Comparison of ENCODE assay signal across 10 mouse cellular contexts in genomic region chr10:22858111-22858510, GRCm38 (mm10). TPM values are rescaled to one million over a fixed set of nuclear protein-coding genes. Genes with fewer than 3 reads are reported as not detected.
DNase-seq lines count a peak whose midpoint lies in the region; ATAC-seq and TF ChIP-seq lines count a peak whose summit lies in the region.
"Had no signal": no experiment of that assay in that cellular context is flagged by ENCODE, and none has a peak within 500 bp of the region (broad histone marks: within the 10 kb centered on the region; RNA-seq: fewer than 3 reads in every experiment).

No protein-coding gene starts in this region.

- peaks cover 12% of the 10 kb centered on the region for H3K4me1 ChIP-seq in lung, embryonic 14.5 days (ENCODE audit: insufficient read depth)

- intact Hi-C loops in gastrocnemius, adult 2 months (cut with DNase I), result no loop called here

- no peaks in the 10 kb centered on the region for H3K27me3 ChIP-seq in lung, embryonic 14.5 days (ENCODE audit: insufficient read depth, low read length)

- DNase-seq in gastrocnemius, adult 2 months, result no peak
- DNase-seq in gastrocnemius, adult 8-10 months (ENCODE audit: low spot score in 2 of 2), result no peak
- DNase-seq in lung, embryonic 14.5 days, result peak; percentile 58
- no peak for DNase-seq in lung, postnatal 36 days
- peak; percentile 26 for DNase-seq in NIH3T3 (ENCODE audit: low read depth)
- DNase-seq in lung, postnatal 25 days (ENCODE audit: low spot score), result peak; percentile 12
- no peak for DNase-seq in cerebellum, adult 11-12 months
- no peak for DNase-seq in spleen, postnatal 36 days (ENCODE audit: low spot score in 2 of 2)
- DNase-seq: gastrocnemius, postnatal 10 days had no signal

- no peak overlapping the region for H3K4me3 ChIP-seq in gastrocnemius, adult 2 months
- H3K4me3 ChIP-seq in lung, embryonic 14.5 days (ENCODE audit: low read depth, low read length), result no peak overlapping the region
- H3K4me3 ChIP-seq: hindbrain, embryonic 10.5 days had no signal

- no peak overlapping the region for H3K27ac ChIP-seq in gastrocnemius, adult 2 months
- H3K27ac ChIP-seq in lung, embryonic 14.5 days (ENCODE audit: low read depth), result no peak overlapping the region
- H3K27ac ChIP-seq: hindbrain, embryonic 10.5 days had no signal

- WGBS in lung, embryonic 14.5 days, result 35% methylated on average over 9 of the region's 9 CpGs

- H3K4me2 ChIP-seq in lung, embryonic 14.5 days, result no peak overlapping the region

- no peak for ATAC-seq in lung, embryonic 14.5 days (ENCODE audit: insufficient read depth)

- H3K9me3 ChIP-seq in lung, embryonic 14.5 days (ENCODE audit: low read depth, low read length), result no peaks in the 10 kb centered on the region
- H3K9me3 ChIP-seq: hindbrain, embryonic 10.5 days had no signal

- peak; percentile 38; the same call in 1 of the 2 replicates for TF ChIP-seq CTCF in gastrocnemius, adult 2 months (IDR thresholded peaks at IDR 0.05)
- peak; percentile 54 for TF ChIP-seq CTCF in lung, embryonic 14.5 days (IDR thresholded peaks at IDR 0.05; ENCODE audit: low read depth)

- H3K9ac ChIP-seq in lung, embryonic 14.5 days, result no peak overlapping the region

- no peaks in the 10 kb centered on the region for H3K36me3 ChIP-seq in lung, embryonic 14.5 days (ENCODE audit: insufficient read depth)
- H3K36me3 ChIP-seq: hindbrain, embryonic 10.5 days had no signal

RNA-seq across cellular contexts. Expression of gene Tcf21, which starts 38.1 kb away (rescaled TPM):
- total RNA-seq in gastrocnemius, adult 2 months (2021), result not detected
- not detected for total RNA-seq in gastrocnemius, adult 8-10 months (2022)
- polyA plus RNA-seq in lung, embryonic 14.5 days (2014; fragmentation: Nextera tagmentation; extraction: Ambion mirVana), result 227 and 238 TPM in 2 replicates
- total RNA-seq: gastrocnemius, postnatal 10 days had no signal

Comparison
In these comparisons a context has a peak if more than half of its experiments do, and no peak if none do; other contexts are left out.
1. DNase-seq: peak in lung, embryonic 14.5 days (single experiment), NIH3T3 (single experiment) and lung, postnatal 25 days (single experiment); none in gastrocnemius, adult 2 months (single experiment), gastrocnemius, adult 8-10 months (0 of 2), lung, postnatal 36 days (single experiment), cerebellum, adult 11-12 months (single experiment) and spleen, postnatal 36 days (0 of 2).